Mouse (Mus musculus): ENCODE results near the gene Nfib. TPM values are rescaled to one million over a fixed set of nuclear protein-coding genes. Genes with fewer than 3 reads are reported as not detected.

Gene Nfib
- polyA plus RNA-seq, 1 experiment, result 69.3 TPM

GRCm38 (mm10) chr4:82643022-82643733, 62.4 kb downstream of the Nfib start:
- TF ChIP-seq CTCF (IDR thresholded peaks at IDR 0.05; ENCODE audit: borderline replicate concordance, extremely low read depth, insufficient read depth, insufficient read length) (peak; percentile 70), POLR2A (IDR thresholded peaks at IDR 0.05; ENCODE audit: borderline replicate concordance, extremely low read depth, insufficient read depth, insufficient read length, poor library complexity, severe bottlenecking) (no peak)
- DNase-seq (ENCODE audit: low read depth), result peak; percentile 80

GRCm38 (mm10) chr4:82641066-82641680, 64.4 kb downstream of the Nfib start:
- no peak for TF ChIP-seq POLR2A (IDR thresholded peaks at IDR 0.05; ENCODE audit: borderline replicate concordance, extremely low read depth, insufficient read depth, insufficient read length, poor library complexity, severe bottlenecking)
- no peak for TF ChIP-seq CTCF (IDR thresholded peaks at IDR 0.05; ENCODE audit: borderline replicate concordance, extremely low read depth, insufficient read depth, insufficient read length)
- DNase-seq (ENCODE audit: low read depth), result no peak

- DNase-seq (ENCODE audit: low read depth), result no peak
- TF ChIP-seq CTCF (IDR thresholded peaks at IDR 0.05; ENCODE audit: borderline replicate concordance, extremely low read depth, insufficient read depth, insufficient read length), result no peak
Measured at GRCm38 (mm10) chr4:82638251-82638650, 67.3 kb downstream of the Nfib start.

- no peak for TF ChIP-seq CTCF (IDR thresholded peaks at IDR 0.05; ENCODE audit: borderline replicate concordance, extremely low read depth, insufficient read depth, insufficient read length)
Measured at GRCm38 (mm10) chr4:82637633-82638032, 67.9 kb downstream of the Nfib start.

GRCm38 (mm10) chr4:82636658-82637057, 68.9 kb downstream of the Nfib start:
- TF ChIP-seq CTCF (IDR thresholded peaks at IDR 0.05; ENCODE audit: borderline replicate concordance, extremely low read depth, insufficient read depth, insufficient read length), result no peak
- no peak for TF ChIP-seq POLR2A (IDR thresholded peaks at IDR 0.05; ENCODE audit: borderline replicate concordance, extremely low read depth, insufficient read depth, insufficient read length, poor library complexity, severe bottlenecking)
- peak; percentile 77 for DNase-seq (ENCODE audit: low read depth)

More at GRCm38 (mm10) chr4:82637633-82638032, 67.9 kb downstream of the Nfib start:
- DNase-seq (ENCODE audit: low read depth), result no peak

- peak; percentile 72 for DNase-seq (ENCODE audit: low read depth)
- no peak for TF ChIP-seq CTCF (IDR thresholded peaks at IDR 0.05; ENCODE audit: borderline replicate concordance, extremely low read depth, insufficient read depth, insufficient read length)
- TF ChIP-seq POLR2A (IDR thresholded peaks at IDR 0.05; ENCODE audit: borderline replicate concordance, extremely low read depth, insufficient read depth, insufficient read length, poor library complexity, severe bottlenecking), result no peak
Measured at GRCm38 (mm10) chr4:82635881-82636280, 69.7 kb downstream of the Nfib start.

- no peak for DNase-seq (ENCODE audit: low read depth)
- TF ChIP-seq CTCF (IDR thresholded peaks at IDR 0.05; ENCODE audit: borderline replicate concordance, extremely low read depth, insufficient read depth, insufficient read length) (no peak), POLR2A (IDR thresholded peaks at IDR 0.05; ENCODE audit: borderline replicate concordance, extremely low read depth, insufficient read depth, insufficient read length, poor library complexity, severe bottlenecking) (no peak)
Measured at GRCm38 (mm10) chr4:82635118-82635517, 70.4 kb downstream of the Nfib start.

GRCm38 (mm10) chr4:82634365-82634764, 71.2 kb downstream of the Nfib start:
- TF ChIP-seq POLR2A (IDR thresholded peaks at IDR 0.05; ENCODE audit: borderline replicate concordance, extremely low read depth, insufficient read depth, insufficient read length, poor library complexity, severe bottlenecking) (no peak), CTCF (IDR thresholded peaks at IDR 0.05; ENCODE audit: borderline replicate concordance, extremely low read depth, insufficient read depth, insufficient read length) (no peak)
- no peak for DNase-seq (ENCODE audit: low read depth)

- TF ChIP-seq POLR2A (IDR thresholded peaks at IDR 0.05; ENCODE audit: borderline replicate concordance, extremely low read depth, insufficient read depth, insufficient read length, poor library complexity, severe bottlenecking), result no peak
- TF ChIP-seq CTCF (IDR thresholded peaks at IDR 0.05; ENCODE audit: borderline replicate concordance, extremely low read depth, insufficient read depth, insufficient read length), result no peak
- no peak for DNase-seq (ENCODE audit: low read depth)
Measured at GRCm38 (mm10) chr4:82624285-82625045, 81.1 kb downstream of the Nfib start.

- TF ChIP-seq POLR2A (IDR thresholded peaks at IDR 0.05; ENCODE audit: borderline replicate concordance, extremely low read depth, insufficient read depth, insufficient read length, poor library complexity, severe bottlenecking) (no peak), CTCF (IDR thresholded peaks at IDR 0.05; ENCODE audit: borderline replicate concordance, extremely low read depth, insufficient read depth, insufficient read length) (no peak)
- DNase-seq (ENCODE audit: low read depth), result no peak
Measured at GRCm38 (mm10) chr4:82623835-82624234, 81.7 kb downstream of the Nfib start.

- peak; percentile 75 for DNase-seq (ENCODE audit: low read depth)
- no peak for TF ChIP-seq CTCF (IDR thresholded peaks at IDR 0.05; ENCODE audit: borderline replicate concordance, extremely low read depth, insufficient read depth, insufficient read length)
- TF ChIP-seq POLR2A (IDR thresholded peaks at IDR 0.05; ENCODE audit: borderline replicate concordance, extremely low read depth, insufficient read depth, insufficient read length, poor library complexity, severe bottlenecking), result no peak
Measured at GRCm38 (mm10) chr4:82623081-82623538, 82.4 kb downstream of the Nfib start.
